Mouse (Mus musculus): ENCODE data around the gene Atg2a. TPM values are rescaled to one million over a fixed set of nuclear protein-coding genes. Genes with fewer than 3 reads are reported as not detected.

The Atg2a gene
- polyA plus RNA-seq, 1 experiment, result 28.9 TPM

- Histone ChIP-seq H3K4me3 (ENCODE audit: insufficient read depth, low read length) (no peak overlapping the region), H3K4me1 (ENCODE audit: control insufficient read depth, insufficient read depth, low read length) (peaks cover 9% of the 10 kb centered on the region; the same call in 1 of the 2 replicates), H3K27ac (ENCODE audit: insufficient read depth, low read length) (no peak overlapping the region)
- TF ChIP-seq POLR2A (IDR thresholded peaks at IDR 0.05; ENCODE audit: extremely low read depth, insufficient read depth, low read length) (no peak), CTCF (IDR thresholded peaks at IDR 0.05; ENCODE audit: extremely low read depth, insufficient read depth, low read length) (no peak)
Measured at GRCm38 (mm10) chr19:6279481-6280144, 38.1 kb downstream of the Atg2a start.

GRCm38 (mm10) chr19:6280554-6280953, 39.1 kb downstream of the Atg2a start:
- TF ChIP-seq CTCF (IDR thresholded peaks at IDR 0.05; ENCODE audit: extremely low read depth, insufficient read depth, low read length) (no peak), POLR2A (IDR thresholded peaks at IDR 0.05; ENCODE audit: extremely low read depth, insufficient read depth, low read length) (no peak)
- no peak overlapping the region for H3K4me3 ChIP-seq (ENCODE audit: insufficient read depth, low read length)
- peaks cover 9% of the 10 kb centered on the region; the same call in 1 of the 2 replicates for H3K4me1 ChIP-seq (ENCODE audit: control insufficient read depth, insufficient read depth, low read length)
- H3K27ac ChIP-seq (ENCODE audit: insufficient read depth, low read length), result no peak overlapping the region

GRCm38 (mm10) chr19:6281122-6282020, 39.9 kb downstream of the Atg2a start:
- Histone ChIP-seq H3K27ac (ENCODE audit: insufficient read depth, low read length) (no peak overlapping the region), H3K4me1 (ENCODE audit: control insufficient read depth, insufficient read depth, low read length) (peaks cover 9% of the 10 kb centered on the region; the same call in 1 of the 2 replicates), H3K4me3 (ENCODE audit: insufficient read depth, low read length) (no peak overlapping the region)
- no peak for TF ChIP-seq POLR2A (IDR thresholded peaks at IDR 0.05; ENCODE audit: extremely low read depth, insufficient read depth, low read length)
- TF ChIP-seq CTCF (IDR thresholded peaks at IDR 0.05; ENCODE audit: extremely low read depth, insufficient read depth, low read length), result no peak

- no peak overlapping the region for H3K4me3 ChIP-seq (ENCODE audit: insufficient read depth, low read length)
- no peak for TF ChIP-seq POLR2A (IDR thresholded peaks at IDR 0.05; ENCODE audit: extremely low read depth, insufficient read depth, low read length)
- TF ChIP-seq CTCF (IDR thresholded peaks at IDR 0.05; ENCODE audit: extremely low read depth, insufficient read depth, low read length), result no peak
Measured at GRCm38 (mm10) chr19:6283001-6283400, 41.5 kb downstream of the Atg2a start.

GRCm38 (mm10) chr19:6284502-6284901, 43.0 kb downstream of the Atg2a start:
- Histone ChIP-seq H3K4me3 (ENCODE audit: insufficient read depth, low read length) (no peak overlapping the region), H3K27ac (ENCODE audit: insufficient read depth, low read length) (no peak overlapping the region), H3K4me1 (ENCODE audit: control insufficient read depth, insufficient read depth, low read length) (peaks cover 3% of the 10 kb centered on the region; the same call in 1 of the 2 replicates)
- no peak for TF ChIP-seq CTCF (IDR thresholded peaks at IDR 0.05; ENCODE audit: extremely low read depth, insufficient read depth, low read length)

More at GRCm38 (mm10) chr19:6283001-6283400, 41.5 kb downstream of the Atg2a start:
- H3K4me1 ChIP-seq (ENCODE audit: control insufficient read depth, insufficient read depth, low read length), result peaks cover 9% of the 10 kb centered on the region; the same call in 1 of the 2 replicates
- no peak overlapping the region for H3K27ac ChIP-seq (ENCODE audit: insufficient read depth, low read length)

- TF ChIP-seq POLR2A (IDR thresholded peaks at IDR 0.05; ENCODE audit: extremely low read depth, insufficient read depth, low read length), result no peak
- TF ChIP-seq CTCF (IDR thresholded peaks at IDR 0.05; ENCODE audit: extremely low read depth, insufficient read depth, low read length), result no peak
- no peak overlapping the region for H3K27ac ChIP-seq (ENCODE audit: insufficient read depth, low read length)
- no peaks in the 10 kb centered on the region for H3K4me1 ChIP-seq (ENCODE audit: control insufficient read depth, insufficient read depth, low read length)
- no peak overlapping the region for H3K4me3 ChIP-seq (ENCODE audit: insufficient read depth, low read length)
Measured at GRCm38 (mm10) chr19:6285226-6285625, 43.8 kb downstream of the Atg2a start.

- Histone ChIP-seq H3K27ac (ENCODE audit: insufficient read depth, low read length) (no peak overlapping the region), H3K4me1 (ENCODE audit: control insufficient read depth, insufficient read depth, low read length) (no peaks in the 10 kb centered on the region), H3K4me3 (ENCODE audit: insufficient read depth, low read length) (no peak overlapping the region)
- TF ChIP-seq POLR2A (IDR thresholded peaks at IDR 0.05; ENCODE audit: extremely low read depth, insufficient read depth, low read length) (no peak), CTCF (IDR thresholded peaks at IDR 0.05; ENCODE audit: extremely low read depth, insufficient read depth, low read length) (no peak)
Measured at GRCm38 (mm10) chr19:6285632-6286433, 44.4 kb downstream of the Atg2a start.

- TF ChIP-seq POLR2A (IDR thresholded peaks at IDR 0.05; ENCODE audit: extremely low read depth, insufficient read depth, low read length) (no peak), CTCF (IDR thresholded peaks at IDR 0.05; ENCODE audit: extremely low read depth, insufficient read depth, low read length) (no peak)
- Histone ChIP-seq H3K4me3 (ENCODE audit: insufficient read depth, low read length) (no peak overlapping the region), H3K4me1 (ENCODE audit: control insufficient read depth, insufficient read depth, low read length) (no peaks in the 10 kb centered on the region), H3K27ac (ENCODE audit: insufficient read depth, low read length) (peak overlapping the region; percentile 25)
Measured at GRCm38 (mm10) chr19:6286434-6287401, 45.2 kb downstream of the Atg2a start.
